Mouse (Mus musculus) right cerebral cortex, adult 2 months (tissue): ENCODE data around the gene Pde11a.

Experiments used
- DNase-seq, 2 experiments: peaks; one replicate each; pipeline ENCODE4 v3.0.0; 2021 to 2022; ENCODE audit warnings: low spot score in 2 of 2

The Pde11a gene

DNA sequence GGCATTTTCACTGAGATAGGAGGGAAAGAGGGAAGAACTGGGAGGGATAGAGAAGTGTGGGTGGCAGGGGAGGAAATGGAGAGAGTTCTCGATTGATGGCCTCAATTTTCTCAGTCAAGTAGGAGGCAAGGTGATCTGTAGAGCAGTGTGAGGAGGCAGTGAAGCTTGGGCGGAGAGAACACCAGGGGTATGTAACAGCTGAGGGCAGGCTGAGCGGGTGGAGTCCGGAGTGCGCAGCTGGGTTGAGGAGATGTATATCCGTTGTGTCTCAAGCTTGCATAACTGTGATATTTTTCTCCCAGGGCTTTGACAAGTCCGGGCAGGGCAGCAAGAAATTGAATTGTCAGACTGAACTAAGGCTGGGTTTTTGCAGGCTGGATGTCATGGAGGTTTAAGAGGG, 281.0 kb downstream of the Pde11a start:
- DNase-seq = no peak

DNA sequence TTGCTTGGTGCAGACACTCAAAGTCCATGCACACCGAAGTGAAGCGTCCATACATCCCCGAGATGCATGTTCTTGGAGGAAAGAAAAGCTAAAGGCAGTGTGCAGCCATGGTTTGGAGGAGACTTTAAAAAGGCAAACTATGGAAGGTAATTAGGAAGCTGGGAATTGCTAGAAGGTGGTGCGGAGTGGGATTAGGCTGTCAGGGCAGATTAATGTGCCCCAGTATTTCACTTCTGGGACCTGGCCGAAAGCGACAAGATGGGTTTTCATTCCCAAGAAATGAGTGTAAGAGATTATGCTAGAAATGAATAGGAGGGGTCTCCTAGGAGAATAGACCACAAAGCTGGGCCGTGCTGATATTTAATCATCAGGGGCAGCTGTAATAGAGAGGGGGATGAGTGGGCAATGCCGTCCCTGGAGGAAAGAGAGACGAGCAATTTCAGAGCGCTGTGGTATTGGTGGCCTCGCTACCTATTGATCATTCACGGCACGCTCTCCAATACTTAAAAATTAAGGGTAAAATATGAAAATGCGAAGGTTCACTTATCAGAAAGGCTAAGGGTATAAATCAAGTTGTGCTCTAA, 284.7 kb downstream of the Pde11a start:
- DNase-seq = no peak

DNA sequence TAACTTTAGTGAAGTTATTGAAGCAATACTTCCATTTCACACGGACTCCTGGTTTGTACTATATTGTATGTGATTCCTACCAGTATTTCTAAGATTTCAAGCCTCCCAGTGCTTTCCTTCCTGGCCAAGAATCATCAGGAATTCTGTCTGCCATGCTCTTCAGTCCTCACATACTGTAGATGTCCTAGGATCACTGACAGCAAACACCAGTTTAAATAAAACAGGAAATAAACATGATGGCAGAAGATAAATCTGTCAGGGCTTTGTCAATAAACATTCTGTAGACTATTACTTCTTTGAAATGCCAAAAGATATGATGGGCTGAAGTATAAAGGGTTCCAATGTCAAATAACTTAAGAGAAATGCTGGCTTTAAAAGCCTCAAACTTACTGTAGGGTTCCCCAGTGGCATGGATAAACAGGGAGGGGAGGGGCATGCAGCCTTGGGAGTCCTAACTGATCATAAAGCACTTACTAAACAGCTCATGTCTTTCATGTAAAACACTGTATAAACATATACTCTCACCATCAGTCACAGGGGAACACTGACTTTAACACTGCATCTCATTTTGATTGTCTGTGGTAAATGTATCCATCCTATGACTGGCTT, 285.6 kb downstream of the Pde11a start:
- DNase-seq = no peak

DNA sequence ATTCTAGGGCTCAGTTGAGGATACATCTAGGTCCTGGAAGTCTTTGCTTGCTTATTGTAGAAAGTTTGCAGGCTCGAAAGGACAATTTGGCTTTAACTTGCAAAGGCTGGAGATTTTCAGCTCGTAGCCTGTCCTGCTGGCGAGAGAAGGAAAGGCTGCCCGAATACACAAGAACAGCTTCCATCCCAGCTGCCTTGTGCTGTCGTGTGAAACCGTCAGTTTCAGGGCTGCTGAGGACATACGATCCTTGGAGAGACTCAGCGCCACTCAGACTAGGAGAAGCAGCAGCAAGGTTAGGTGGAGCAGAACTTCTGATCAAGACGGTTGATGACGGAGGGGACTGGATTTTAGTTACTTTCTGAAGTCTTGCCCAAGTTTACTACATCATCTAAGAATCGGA, 287.2 kb downstream of the Pde11a start:
- no peak for DNase-seq

DNA sequence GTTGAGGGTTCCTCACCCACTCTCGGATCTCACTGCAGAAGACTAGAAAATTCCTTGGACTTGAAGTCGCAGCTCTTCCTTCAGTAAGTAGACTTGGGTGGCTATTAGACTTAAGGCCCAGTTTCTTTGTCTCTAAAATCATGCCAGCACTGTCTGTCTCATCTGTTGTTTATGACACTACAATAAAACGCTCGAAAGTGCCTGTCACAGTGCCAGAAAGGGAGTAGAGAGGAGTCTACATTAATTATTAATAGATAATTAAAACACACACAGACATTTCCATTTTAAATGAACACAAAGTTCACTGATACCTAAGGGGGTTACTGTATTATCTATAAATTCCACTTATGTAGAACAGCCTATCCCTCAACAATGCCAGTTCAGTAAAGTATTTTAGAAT, 287.7 kb downstream of the Pde11a start:
- no peak for DNase-seq

DNA sequence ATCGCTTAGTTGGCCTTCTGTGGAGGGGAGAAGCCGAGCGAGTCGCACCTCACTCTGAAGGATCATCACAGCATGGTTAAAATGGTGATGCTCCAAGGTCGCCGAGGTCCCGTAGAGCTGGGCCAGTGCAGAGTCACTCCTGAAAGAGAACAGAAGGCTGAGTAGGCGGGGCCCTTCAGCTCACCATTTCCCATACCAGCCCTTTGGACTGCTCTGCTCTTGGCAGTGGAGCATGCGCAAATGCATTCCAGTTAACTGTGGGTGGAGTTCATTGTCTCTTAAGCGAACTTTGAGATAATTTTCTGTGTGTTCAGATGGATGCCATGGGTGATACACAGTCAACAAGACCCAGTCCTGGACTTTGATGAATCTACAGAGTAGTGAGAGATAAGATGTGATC, 288.5 kb downstream of the Pde11a start:
- DNase-seq = no peak

DNA sequence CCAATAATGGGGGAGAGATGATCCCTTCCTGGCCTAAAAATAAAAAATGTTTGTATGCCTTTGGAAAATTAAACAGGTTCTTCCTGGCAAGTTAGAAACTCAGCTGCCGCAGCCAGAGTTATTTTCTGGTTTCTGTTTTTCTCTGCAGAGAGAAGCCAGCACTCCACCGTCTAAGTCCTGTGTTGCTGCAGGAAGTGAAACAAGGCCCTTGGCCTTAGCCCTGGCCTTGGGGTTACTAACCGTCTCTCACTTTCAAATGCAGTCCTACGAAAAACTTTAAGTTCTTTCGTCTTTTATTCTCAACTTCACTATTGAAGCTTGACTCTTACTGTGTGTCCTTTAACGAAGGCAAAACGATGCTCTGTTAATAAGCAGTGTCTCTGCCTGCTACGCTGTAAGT, 289.0 kb downstream of the Pde11a start:
- DNase-seq = no peak

DNA sequence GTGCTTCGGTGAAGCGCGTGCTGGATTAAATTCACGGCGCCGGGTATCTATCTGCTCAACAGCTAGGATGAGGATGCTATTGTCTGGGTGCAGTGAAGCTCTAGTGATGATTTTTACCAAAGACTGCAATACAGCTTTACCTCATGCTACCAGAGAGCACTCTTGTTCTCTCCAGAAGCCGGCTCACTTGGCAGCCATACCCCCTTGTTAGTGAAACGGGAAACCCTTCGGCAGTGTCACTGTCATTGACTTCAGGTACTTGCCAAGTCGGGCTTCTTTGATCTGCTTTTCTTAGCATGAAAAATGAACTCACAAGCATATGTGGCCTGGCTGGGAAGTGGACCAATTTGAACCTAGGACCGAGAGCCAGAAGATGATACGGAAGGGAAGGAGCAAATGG, 290.8 kb downstream of the Pde11a start:
- DNase-seq = no peak

DNA sequence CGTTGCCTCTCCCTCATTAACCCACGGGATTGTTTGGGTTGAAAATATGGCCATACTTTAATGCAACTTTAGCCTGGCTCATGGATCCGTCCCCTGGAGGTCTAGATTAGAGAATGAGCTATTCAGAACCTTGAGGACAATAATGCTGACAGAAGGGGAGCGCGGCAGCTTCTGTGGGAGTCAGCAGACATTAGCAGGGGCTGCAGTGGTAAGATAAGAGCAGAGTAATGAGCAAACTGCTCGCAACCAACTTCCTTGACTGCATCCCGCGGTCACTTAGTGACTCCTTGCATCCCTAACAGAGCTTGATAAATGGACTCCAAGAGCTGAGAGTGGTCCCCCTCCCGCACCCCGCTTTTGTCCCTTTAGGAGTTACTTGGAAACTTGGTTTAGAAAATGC, 296.4 kb downstream of the Pde11a start:
- no peak for DNase-seq

DNA sequence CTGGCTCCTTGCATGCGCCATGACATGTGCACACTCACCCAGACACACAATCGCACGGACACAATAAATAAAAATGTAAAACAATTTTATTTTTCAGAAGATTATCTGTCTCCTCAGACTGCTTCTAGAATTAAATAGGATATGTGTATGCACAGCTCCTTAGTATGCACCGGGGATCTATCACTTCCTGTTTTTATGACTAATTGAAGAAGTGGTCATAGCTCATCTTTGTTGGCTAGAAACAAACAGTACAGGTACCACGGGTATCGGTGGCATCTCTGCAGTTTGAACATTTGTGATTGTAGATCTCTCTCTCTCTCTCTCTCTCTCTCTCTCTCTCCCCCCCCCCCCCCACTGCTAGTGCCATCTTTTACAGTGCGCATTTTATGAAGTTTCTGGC, 298.5 kb downstream of the Pde11a start:
- DNase-seq = no peak

DNA sequence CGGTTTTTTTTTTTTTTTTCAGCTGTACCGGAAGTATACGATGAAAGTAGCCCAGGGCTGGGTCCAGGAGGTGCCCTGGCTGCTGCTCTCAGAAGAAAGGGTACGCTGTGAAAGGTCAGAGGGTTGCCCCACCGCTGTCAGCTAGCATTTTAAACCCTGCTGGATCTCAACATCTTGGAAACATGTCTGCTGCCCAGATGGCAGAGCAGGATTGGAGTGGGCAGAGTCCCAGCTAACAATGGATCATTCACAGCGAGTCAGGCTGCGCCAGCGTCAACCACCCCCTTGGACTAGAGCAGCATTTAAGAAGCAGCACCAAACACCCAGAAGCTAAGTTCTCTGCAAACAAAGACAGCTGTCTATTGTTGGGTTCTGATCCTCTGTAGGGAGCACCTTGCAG, 308.5 kb downstream of the Pde11a start:
- DNase-seq = peak; percentile 83 to 88

DNA sequence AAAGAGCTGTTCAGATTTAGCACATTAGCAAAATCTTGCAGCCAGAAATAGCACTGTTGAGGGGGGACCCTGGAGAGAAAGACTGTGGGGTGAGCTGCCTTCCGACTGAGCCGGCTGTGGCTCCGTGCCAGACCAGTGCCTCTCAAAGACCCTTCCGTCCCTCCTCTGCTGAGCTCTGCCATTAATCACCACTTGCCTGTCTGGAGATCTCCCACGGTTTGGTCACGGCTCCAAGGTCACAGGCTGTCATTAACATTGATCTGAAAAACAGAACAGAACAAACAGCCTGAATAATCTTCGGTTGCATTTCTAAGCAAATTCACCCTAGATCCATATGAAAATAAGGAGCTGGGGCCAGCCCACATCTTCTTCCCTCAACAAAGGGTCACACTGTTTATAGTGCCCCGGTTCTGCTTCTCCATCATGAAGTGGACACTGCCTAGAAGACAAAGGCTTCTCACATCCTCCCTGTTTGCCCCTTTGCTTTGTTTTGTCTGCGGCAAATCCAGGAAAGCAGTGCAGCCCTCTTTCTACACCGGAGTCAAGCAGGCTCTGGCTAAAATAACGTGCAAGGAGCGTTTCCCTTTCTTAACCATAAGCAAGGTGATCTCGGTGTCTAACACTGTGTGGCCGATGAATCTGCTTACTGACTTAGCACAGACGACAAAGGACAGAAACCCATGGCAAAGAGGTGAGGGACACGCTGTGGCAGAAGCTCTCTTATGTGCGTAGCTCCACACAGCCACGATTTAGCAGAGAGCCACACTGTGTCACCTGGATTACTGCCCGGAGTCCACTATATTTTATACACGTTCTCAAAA, 309.3 kb downstream of the Pde11a start:
- DNase-seq = peak; percentile 25 to 44

DNA sequence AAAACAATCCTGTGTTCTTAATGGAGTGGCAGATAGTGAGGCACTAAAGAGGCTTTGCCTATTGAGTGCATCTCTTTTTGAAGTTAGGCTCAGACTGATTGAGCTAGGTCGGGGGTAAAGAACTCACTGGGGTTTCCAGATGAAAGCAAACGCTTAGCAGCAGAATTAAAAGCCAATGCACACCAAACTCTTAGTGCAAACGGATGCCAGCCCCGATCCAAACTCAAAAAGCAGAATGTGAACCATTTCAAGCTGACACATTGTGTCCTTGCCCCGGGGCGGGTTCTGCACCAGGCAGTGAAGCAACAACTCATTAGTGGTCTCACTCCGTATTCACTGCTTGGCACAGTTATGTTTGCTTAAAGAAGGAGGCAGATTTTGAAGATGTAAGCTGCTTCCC, 321.7 kb downstream of the Pde11a start:
- no peak for DNase-seq

DNA sequence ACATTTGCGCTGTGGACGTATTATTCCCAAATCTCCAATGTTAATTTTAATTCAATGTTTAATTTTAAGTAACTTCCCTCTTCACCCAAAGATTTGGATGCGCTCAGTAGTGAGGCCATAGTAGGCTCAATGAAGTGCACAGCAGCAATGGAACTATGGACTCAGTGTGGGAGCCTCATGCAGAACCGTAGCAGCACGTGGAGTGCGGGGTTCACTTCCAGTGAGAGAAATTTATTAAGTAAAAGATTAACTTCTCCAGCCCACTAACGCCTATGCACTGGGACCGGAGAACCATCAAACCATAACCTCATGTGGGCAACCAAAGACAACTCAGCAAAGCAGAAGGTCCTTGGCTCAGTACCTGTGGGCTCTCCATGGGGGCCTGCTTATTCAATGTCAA, 322.4 kb downstream of the Pde11a start:
- no peak for DNase-seq

DNA sequence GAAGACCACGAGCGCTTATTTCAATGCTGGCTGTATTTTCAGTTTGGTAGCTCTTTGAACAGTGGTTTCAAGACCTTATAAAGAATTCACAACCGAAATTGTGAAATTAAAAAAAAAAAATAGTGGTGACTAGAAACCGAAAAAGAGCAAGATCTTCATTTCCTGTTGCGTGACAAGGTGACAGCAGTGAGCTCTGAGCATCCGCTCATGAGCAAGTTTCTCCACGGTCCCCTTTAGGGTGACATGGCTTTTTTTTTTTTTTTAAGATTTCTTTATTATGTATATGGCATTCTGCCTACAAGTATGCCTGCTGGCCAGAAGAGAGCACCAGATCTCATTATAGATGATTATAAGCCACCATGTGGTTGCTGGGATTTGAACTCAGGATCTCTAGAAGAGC, 323.1 kb downstream of the Pde11a start:
- no peak for DNase-seq

DNA sequence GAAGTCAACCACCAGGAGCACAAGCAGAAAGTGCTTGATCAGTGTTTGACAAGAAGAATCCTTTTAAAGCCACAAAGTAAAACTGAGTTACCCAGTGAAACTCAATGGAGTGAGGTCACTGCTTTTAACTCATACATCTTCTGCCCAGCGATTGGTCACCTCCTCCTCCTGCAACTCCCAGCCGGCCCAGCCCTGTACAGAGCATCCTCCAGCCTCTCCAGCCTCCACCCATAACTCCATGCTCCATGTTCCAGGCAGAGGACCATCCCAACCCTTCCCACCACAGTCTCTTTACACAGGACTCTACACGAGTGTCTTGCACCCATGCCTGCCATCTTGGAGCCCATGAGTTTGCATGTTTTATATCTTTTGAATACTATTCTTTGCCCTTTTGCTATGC, 323.9 kb downstream of the Pde11a start:
- no peak for DNase-seq

DNA sequence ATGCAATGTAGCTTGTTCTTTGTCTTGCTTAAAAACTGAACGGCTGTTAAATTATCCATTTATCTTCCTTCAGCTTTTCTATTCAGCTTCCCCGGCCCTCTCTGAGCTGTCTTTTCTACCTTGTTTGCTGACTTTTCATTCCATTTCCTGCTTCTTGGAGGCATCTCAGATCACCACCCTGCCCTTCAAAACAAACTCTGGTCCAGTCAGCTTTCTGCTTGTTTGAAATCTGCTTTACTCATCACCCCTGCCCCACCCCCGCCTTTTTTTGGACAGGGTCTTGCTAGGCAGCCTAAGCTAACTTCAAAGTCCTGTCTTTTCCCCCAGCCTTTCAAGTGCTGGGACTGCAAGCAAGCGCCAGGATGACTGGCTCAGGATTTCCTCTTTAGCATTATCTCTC, 332.4 kb downstream of the Pde11a start:
- DNase-seq = no peak

DNA sequence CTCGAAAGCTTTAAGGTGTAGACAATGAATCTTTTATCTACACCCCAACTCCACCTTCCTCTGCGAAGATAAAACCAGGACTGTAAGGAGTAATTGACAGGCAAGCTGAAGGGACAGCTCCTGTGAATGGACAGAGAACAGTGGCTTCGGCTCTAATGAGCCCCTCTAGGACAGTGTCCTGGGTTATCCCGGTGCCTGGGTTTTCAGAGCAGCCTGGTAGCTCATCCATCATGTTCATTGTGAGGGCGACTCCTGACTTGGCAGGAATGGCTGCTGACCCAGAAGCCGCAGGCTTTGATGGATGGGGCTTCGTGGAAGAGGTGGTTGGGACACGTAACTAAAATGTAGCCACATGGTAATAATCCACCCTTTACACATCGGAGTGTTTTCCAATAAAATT, 335.7 kb downstream of the Pde11a start:
- DNase-seq = no peak

DNA sequence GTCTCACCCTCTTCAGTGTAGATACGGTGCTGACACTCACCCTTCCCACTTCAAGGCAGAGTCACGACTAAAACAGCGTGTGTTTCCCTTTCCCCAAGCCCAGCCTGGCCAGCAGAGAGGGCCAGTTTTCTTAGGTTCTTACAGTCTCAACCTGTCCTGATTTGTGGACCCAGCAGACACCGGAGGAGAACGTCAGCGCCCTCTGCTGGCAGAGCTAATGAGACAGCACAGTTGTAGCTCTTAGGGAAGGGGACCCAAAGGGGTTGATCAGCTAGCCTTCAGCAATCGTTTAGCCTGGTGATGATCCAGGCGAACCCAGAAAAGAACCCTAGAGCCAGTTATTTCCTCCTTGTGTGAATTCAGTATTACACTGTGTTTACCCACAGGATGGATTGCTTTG, 337.2 kb downstream of the Pde11a start:
- DNase-seq = peak; percentile 41 to 63

DNA sequence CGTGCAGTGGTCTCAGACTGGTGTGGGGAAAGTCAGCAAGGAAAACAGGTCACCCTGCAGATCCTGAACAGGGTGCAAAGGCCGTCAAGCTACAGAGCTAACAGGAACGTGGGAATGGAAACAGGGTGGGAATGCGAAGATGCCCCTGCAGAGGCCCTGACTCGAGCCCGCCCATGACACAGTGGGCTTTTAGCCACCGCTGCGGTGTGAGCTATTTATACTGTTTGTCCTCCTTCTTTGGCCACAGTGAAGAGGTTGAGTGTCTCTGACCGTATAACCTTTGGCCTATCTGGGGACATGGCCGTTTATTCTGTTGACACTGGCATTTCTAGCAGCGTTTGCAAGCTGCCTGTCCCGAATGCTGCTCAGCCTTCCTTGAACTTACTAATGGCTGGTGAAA, 338.9 kb downstream of the Pde11a start:
- DNase-seq = no peak

DNA sequence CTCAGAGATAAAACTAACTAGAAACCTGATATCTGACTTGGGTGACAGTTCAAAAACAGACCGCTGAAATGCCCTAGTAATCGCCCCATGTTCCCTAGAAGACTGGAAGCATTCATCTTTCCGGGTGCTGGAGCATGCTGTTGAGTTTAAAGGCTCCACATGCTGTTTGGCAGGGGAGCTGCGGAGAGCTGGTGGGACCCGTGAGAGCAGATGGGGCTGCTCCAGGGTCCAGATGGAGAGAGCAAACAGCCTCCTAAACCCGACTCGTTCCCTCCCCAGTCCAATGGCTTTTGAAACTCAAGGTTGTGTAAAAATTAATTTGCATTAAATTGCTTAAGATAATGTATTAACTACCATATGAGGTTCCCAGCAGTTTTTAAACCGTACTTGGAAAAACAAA, 339.9 kb downstream of the Pde11a start:
- DNase-seq = no peak

DNA sequence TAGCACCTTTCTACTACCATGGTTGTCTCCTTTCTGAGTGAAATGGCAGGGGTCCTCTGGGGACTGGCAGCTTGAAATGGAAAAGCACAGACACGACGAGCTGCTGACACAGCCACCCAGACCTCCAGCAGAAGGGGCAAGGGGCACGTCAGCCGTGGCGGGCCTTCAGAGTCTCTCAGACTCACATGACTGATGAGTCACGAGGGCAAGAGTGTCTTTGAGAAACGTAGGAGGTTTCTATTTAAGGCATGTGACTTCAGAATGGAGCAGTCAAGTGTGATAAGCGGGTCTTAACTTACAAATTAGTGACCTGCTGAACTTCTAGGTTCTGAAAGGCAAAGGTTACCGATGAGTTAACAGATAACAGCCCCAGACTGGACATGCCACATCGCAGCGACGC, 340.8 kb downstream of the Pde11a start:
- no peak for DNase-seq

DNA sequence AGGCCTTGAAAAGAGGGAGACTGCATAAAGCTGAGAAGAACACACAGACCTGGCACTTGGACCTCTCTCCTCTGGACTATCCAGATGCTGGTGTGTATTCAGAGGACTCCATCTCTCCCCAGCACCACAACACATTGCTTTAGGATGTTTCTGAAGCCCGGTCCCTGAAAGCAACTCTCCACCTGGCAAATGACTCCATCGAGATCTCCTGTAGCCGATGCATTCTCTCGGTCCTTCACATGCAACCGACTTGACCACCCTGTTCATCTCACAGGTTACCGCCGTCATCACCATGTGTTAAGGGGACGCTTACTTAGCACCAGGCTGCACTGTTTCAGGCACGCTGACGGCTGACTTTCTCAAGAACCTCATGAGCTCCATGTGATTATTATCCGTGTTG, 343.7 kb downstream of the Pde11a start:
- no peak for DNase-seq
